Mouse (Mus musculus): ENCODE measurements around the gene Zdhhc21.

GRCm38 (mm10) chr4:82870931-82871330 lies 11.2 kb upstream of the Zdhhc21 start:
- no peak for TF ChIP-seq CTCF (IDR thresholded peaks at IDR 0.05; ENCODE audit: borderline replicate concordance, insufficient read depth, low read length)
- TF ChIP-seq POLR2A (IDR thresholded peaks at IDR 0.05; ENCODE audit: low read depth, low read length) = no peak

Measured in embryonic fibroblast, embryonic 13.5 days (primary cell).